Mouse (Mus musculus) ZHBTc4 (cell line): ENCODE results near the gene Dock9.
"Not testable (repeated sequence)": the region's sequence is repeated elsewhere in the genome, so short reads cannot be mapped to it uniquely, and the experiment has no call there.

Experiments
- DNase-seq: peaks from one replicate; pipeline ENCODE4 v3.0.0-alpha.2; 2011; ENCODE audit warnings: low read depth, low spot score

Dock9 gene

DNA sequence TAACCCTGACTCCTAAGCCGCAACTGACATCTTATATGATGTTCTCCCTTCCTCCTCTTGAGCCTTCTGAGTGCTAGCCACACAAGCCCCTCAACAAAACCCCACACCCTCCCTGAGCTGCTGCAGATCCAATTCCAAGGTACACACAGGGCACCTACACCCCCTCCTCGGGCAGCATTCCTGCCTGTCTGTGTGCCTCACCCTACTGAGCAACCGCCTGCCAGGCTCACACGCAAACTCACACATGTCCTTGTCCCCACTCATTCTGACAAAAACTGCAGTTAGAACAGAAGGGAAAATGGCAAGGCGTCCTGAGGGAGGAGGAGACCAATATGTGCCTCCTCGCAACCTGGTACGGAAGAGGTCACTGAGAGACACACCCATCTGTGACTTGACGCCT, 60.4 kb downstream of the Dock9 start:
- DNase-seq: no peak

DNA sequence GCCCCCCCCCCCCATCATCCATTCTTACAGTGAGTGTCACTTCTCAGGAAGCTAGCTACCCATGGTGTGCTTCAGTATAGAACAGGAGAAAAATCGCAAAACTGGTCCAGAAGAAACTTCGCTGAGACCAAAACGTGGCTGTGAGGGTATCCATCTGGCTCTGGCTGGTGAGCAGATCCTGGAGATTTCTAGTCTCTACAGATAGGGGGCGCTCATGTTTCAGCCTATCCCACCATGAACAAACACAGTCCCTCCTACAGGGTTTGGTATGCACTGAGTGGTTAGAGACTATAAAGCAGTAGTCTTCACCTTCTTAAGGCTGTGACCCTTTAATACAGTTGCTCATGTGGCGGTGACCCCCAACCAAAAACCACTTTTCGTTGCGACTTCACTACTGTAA, 62.0 kb downstream of the Dock9 start:
- DNase-seq: peak; percentile 76

DNA sequence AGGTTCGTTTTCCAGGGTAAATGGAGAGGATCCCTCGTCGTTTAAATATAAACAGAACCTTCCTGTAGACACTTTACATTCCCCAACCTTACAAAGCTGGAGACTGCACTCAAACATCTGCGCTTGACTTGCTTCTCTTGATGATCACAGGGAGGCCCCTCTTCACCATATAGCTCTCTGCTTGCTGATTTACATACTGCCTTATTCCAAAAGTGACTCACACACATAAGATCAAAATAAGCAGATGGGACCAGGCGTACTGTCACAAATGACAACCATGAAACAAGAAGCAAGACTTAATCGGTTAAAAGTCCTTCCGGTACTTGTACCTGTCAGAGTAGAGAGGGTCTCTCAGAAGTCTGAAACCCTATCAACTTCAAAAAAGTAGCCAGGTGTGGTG, 63.4 kb downstream of the Dock9 start:
- no peak for DNase-seq

DNA sequence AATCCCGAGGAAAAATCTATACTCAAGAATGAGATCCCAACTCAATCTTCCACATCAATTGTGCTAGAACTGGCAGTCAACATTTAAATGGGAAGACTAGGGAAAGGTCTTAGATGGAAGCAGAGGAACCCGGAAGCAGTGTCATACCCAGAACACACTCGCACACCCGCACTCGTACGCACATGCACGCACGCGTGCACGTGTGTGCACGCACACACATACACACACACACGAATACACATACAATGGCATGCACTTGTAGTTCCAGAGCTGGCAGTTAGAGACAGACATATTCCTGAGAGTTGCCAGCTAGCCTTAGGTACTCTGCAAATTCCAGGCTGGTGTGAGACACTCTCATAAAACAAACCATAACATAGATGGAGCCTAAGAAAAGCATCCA, 63.9 kb downstream of the Dock9 start:
- DNase-seq: no peak

DNA sequence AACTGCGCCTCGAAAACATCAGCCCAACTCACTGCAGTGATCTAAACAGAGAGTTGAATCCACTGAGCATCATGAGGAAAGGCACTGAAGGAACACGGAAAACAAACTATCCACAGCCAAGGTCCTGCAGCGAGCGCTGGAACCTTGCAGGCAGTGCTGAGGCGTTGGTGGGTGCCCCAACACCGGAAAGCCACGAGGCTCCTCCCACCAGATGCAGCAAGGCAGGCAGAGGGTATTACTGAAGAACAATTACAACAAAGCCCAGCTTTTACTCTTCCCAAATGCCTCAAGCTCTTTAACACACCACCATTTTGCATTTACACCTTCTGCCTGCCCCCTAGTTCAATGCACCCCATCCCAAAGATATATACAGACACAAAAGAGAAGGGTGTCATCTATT, 65.4 kb downstream of the Dock9 start:
- peak; percentile 74 for DNase-seq

DNA sequence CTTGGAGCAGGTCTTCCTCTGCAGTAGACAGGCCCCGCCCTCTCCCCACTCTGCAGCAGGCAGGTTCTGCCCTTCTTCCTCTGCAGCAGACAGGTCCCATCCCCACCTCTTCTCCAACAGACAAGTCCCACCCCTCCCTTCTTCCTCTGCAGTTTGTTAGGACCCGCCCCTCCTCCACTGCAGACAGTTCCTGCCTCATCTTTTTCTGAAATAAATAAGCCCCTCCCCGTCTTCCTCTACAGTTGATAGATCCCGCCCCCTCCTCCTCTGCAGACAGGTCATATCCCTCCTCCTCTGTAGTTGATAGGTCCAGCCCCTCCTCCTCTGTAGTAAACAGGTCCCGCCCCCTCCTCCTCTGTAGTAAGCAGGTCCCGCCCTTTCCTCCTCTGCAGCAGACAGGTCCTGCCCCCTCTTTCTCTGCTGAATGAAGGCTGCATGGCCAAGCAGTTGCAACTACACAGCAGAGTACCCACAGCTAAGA, 65.9 kb downstream of the Dock9 start:
- peak; percentile 99 for DNase-seq

DNA sequence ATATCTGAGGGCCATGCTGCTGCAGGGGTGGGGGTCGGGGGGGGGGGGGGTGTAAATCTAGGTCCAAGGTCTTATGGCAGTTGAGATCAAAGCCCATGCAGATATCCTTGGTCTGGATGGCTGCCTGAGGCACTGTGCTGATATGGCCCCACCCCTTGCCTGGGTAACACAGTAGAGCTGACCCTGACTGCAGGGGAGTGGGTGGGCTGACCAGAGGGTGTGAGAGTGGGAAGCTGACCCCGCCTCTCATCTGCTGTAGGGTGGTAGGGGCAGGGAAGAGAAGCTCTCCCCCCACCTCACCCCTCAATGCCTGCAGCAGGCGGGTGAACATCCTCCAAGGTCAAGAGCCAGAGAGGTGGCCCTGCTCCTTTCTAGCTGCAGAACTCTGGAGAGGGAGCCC, 66.7 kb downstream of the Dock9 start:
- DNase-seq: no peak

DNA sequence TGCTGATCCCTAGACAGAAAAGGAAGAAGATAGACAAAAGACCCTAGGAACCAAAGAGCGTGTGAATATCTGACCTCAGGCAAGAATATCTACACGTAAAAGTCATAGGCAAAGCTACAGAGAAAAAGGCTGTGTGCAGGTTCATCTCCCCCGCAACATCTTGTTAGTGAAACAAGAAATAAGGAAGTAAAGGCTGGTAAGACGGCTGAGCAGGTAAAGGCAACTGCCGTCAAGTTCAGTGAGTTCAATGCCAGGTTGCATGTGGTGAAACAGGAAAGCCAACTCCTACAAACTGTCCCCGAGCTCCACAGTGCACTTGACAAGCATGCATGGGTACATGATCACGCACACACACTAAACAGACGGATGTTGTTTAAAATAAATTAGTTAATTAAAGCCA, 69.6 kb downstream of the Dock9 start:
- DNase-seq: no peak

DNA sequence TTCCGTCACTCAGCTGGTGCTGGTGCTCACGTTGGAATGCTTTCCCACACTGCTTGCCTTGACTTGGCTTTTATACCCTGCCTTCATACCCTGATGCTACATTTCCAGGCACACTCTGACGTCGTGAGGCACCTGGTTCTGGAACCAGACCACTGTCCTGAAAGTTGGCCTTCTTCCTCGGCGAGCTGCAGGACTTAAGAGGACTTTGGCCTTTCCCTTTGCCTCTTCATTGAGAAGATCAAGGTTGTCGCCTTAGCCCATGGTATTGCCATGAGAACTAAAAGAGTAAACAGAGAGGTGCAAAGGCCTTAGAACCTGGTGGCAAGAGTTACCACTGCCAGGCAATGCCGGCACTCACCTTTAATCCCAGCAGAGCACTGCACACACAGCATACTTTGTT, 73.1 kb downstream of the Dock9 start:
- no peak for DNase-seq

DNA sequence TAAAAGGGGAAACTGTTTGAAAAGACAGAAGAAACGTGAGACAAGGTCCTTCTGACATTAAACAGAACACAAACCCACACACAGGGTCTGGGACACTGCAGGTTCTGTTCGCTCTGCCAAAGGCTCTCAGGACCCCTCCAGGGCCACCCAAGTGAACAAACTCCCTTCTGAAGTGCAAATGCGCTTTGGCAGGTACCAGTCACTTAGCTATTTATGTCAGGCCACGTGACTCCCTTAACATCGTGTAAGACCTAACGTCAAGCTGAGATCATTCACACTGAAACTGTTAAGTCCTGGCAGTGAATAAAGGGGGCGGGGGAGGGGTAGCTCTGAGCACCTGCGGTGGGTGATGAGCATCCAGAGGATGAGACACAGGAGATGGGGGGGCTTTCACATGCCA, 74.9 kb downstream of the Dock9 start:
- peak; percentile 46 for DNase-seq

DNA sequence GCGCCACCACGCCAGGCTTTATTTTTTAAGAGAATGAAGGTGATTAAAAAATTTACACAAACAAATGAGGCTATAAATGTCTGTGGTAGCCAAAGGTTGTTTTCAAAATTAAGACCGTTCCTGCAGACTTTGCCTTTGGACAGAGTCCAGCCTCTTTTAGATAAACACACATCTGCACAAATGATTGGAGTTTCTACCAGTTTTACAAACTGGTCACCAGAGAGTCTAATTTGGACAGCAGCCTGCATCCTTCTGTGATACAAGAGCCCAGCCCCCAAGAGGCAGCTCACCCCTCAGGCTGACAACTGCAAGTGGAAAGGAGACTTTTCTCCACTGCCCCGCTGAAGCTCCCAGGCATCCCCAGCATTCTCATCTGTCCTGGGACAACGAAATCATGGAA, 76.2 kb downstream of the Dock9 start:
- no peak for DNase-seq

DNA sequence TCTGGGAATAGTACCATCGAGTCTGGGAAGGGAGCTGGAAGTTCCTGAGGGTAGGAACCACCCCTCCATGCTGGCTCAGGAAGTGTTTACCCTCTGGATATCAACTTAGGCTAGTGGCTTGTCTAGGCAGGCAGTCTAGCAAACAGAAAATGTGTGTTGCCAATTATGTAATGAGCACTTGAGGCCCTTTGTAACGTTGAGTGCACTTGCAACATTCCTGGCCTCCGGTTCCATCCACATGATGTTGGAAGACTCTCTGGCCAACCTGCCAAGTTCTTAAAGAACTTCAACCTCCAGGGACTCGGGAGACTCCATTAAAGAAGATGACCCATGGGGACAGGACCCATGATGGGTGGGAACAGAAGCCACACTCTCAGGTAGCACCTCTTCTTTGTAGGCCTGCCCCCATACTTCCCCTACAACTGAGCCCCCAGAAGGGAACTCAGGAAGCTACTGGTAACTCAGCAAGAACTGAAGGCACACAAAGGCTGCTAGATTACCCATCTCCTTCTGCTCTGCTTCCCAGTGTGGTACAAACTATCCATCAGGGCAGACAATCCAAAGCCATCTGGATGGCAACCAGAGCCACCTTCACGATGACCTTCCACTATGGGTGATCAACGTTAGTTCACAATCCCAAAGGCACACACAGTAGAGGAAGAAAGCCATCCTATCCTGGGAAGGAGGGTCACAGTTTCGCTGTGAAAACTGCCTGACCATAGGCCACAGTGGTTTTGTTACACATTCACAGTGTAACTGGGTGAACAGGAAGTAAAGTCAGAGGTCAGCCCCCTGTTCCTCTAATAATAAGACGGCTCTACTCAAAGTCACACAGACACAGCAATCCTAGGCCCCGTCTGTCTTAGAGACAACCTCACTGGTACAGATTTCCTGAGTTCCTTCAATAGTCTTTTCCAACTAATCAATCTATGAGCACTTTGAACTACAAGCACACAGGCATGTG, 77.7 kb downstream of the Dock9 start:
- DNase-seq: peak; percentile 81

DNA sequence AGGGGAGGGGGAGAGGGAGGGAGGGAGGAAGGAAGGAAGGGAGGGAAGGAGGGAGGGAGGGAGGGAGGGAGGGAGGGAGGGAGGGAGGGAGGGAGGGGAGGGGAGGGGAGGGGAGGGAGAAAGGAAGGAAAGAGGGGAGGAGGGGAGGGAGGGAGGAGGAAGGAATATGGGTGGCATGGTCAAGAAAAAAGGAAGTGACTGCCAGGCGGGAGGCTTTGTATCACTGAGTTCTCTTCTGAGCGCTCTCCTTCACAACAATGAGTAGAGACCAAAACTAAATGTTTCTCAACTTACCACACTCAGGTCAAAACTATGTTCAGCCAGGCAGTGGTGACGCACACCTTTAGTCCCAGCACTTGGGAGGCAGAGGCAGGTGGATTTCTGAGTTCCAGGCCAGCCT, 82.8 kb downstream of the Dock9 start:
- DNase-seq: not testable (repeated sequence)

DNA sequence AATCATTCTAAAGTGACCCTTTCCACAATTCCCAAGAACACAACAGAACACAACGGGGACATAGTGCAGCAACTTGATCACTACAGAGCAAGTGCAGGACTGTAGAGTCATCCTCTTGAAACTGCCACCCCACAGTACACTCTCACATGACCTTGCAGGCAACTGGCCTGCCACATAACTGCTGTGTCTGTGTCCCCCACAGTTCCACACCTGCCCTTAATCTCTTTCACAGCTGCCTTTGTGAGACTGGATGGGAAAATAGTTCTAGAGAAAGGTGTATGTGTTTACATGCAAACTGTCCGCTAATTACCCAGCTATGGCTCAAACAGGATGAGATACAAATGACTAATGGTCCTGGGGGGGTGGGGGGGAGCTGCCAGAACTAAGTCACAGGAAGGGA, 83.4 kb downstream of the Dock9 start:
- peak; percentile 66 for DNase-seq

DNA sequence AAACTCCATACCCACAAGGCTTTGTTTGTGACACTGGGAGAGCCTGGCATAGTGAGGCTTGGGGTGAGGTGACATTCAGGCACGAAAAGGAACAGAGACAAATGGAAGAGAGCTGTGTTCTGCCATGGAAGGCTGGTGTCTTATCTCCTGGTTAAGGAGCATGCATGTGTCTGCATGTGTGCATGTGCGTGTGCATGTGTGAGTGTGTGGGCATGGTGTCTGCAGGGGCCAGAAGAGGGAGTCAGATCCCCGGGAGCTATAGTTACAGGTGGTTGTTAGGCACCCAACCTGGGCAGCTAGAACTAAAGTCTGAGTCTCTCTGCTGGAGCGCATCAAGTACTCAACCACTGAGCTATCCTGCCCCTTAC, 83.8 kb downstream of the Dock9 start:
- DNase-seq: no peak

DNA sequence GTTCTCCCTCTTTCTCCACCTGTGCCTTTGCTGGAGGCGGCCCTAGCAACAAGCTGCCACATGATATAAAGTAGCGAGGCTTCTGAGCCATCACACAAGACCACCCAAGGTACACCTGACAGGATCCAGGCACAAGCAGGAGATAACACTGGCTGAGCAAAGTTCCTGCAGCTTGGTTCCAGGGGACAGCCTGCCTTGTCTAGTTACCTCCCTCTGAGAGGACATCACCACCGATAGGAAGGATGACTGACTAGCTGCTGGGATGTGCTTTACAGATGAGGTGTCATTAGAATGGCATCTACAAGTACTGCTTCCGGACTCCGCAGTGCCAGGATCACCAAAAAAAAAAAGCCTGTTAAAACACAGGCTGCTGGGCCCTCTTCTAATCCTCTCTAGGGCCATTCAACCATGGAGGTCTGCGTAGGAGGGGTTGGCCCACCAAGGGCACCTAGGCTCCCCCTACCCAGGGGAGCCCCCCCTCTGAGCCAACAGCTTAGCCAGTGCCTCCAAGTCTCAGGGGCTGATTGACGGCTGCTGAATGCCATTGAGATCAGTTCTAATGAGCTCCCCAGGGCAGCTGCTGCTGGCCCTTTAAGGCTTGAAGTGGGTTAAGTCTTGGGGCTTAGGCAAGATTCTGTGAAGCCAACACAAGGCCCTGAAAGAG, 84.3 kb downstream of the Dock9 start:
- DNase-seq: no peak

DNA sequence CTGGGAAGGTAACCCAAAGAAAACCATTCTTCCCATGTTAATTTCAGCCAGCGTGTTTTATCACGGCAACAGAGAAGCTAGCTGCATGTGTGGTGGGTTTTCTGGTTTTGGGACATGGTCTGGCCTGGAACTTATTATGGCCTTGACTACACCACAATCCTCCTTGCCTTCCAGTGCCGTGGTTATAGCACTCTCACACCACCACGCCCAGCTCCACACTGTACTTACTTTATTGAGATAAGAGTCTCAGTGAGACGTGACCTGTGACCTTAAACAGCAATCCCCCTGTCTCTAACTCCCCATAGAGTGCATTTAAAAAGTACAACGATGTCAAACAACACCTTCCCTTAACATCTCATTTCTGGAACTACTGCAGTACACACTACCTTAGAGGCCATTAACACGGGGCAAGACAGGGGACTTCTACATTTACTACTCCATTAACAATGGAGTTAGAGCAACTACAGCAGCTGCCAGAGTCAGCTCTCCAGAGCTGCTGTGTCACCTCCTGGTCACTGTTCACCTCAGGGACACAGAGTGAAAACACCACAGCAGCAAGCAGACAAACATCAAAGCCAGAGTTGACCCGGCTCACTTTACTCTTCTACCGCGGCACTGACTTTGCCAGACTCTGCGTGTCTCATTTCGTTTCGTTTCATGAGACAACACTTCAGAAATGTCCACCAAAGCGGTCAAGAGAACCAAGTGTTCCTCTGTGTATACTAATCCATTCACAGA, 86.4 kb downstream of the Dock9 start:
- no peak for DNase-seq

DNA sequence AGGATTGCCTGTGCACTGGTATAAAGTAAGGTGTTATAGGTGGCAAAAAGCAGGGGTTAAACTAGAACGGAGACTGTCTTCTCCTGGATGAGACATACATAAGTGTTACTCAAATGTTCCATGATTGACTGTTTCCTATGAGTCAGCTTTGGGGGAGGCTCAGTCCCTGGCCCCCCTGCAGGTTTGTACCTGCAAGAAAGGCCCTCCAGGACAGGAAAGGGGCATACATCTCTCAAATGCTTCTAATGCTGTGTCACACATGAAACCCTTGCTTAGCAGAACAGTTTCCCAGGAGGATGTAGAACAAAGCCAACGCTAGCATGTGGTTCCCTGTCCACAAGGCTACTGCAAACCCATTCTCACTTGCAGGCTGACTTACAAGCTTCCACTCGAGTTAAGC, 87.5 kb downstream of the Dock9 start:
- DNase-seq: no peak

DNA sequence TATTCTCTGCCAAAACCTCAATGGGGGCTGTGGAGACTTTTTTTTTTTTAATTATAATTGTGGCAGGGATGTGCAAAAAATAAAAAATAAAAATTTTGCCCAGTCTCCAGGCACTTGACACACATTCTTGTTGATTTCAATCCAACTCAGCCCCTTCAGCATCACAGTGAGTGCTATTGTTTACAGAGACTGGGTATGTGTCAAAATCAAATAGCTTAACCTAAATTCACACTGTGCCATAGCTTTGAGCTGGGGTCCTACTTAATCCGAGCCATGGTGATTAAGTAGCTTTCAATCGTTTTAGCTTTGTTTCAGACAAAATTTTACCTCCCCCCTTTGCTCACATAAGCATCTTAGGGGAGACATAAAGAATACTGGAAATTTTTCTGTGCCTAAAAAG, 89.4 kb downstream of the Dock9 start:
- no peak for DNase-seq

DNA sequence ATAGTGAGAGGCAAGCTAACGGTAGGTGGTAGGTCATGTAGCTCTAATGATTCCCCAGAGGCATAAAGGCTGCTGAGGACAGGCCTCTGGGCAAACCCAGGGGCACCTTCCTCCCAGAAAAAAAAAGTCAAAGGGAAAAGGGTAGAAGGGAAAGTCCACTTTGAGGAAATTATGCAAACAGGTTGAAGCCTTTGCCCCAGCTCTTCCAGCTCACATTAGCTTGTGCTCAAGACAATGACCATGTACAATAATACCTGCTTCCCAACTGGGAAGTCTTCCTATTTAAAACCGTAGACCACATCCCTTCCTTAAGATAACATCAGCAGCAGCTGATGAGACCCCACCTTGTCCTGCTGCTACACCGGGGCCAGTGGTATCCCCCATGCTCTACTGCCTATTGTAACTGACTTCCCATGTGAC, 91.1 kb downstream of the Dock9 start:
- no peak for DNase-seq

DNA sequence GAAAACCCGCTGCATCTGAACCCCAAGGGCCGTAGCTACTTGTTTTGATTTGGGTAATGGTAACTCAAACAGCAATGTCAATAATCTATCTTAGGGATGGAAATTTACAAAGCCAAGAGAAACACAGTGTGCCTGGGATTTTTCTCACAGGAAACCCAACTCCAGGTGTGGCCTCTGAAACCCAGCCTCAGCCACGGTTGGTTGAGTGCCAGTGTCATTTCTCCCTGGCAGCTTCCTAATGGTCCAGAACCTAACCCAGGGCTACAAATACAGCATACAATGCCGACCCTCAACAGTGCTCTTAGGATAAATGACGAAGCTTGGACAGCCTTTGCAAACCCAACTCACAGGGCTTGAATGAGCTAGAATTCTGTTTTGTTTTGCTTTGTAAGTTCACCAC, 92.0 kb downstream of the Dock9 start:
- DNase-seq: no peak

DNA sequence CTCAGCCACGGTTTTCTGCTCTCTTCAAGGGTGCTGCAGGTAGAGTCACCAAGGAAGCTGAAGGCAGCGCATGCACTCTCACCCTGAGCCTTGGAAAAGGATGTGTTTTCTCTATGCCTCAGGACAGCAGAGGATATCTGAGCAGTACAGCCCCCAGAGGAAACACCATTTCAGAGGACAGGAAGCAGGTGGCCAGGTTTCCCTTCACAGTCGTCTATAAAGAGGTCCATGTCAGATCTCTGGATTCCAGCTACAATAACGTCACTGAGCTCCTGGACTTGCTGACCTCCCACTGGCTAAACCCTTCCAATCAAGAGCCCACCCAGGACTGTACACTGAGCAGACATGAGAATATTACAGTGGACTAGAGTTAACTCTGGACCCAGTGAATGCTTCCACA, 95.1 kb downstream of the Dock9 start:
- no peak for DNase-seq
